Mouse (Mus musculus) MEL (cell line): ENCODE measurements at regions not wholly inside any gene's neighbourhood (a gene's known extent, or its start where the extent isn't known, plus 50 kb on each side); places are given as distances from the start of the nearest gene placed in this dataset.

Experiments
- DNase-seq: peaks from one replicate; pipeline ENCODE4 v3.0.0; 2011; ENCODE audit warnings: low read depth, low spot score
- H3K27ac ChIP-seq: 2 replicates; pipeline ENCODE4 v1.5.1; 2012; ENCODE audit warnings: low read depth, mild to moderate bottlenecking, control low read depth, low read length, moderate library complexity; ENCODE audit not compliant: control insufficient read depth
- H3K27me3 ChIP-seq, 2 experiments: fragments of 150-350 bp in 1 of 2; sonication (generic) in 1 of 2; 2 replicates each; pipeline ENCODE4 v1.6.1; 2012; ENCODE audit warnings: low read length in 2 of 2, mild to moderate bottlenecking in 2 of 2, improper control_type of control experiment in 1 of 2, moderate library complexity in 1 of 2; ENCODE audit not compliant: insufficient read depth in 2 of 2, control insufficient read depth in 1 of 2
- H3K36me3 ChIP-seq, 2 experiments: 2 replicates each; pipeline ENCODE4 v1.6.1; 2012 to 2014; ENCODE audit warnings: low read length in 2 of 2, improper control_type of control experiment in 1 of 2, inconsistent platforms in 1 of 2, mild to moderate bottlenecking in 1 of 2; ENCODE audit not compliant: insufficient read depth in 2 of 2, control insufficient read depth in 1 of 2
- H3K4me1 ChIP-seq, 2 experiments: fragments of 150-350 bp in 1 of 2; sonication (generic) in 1 of 2; 2 replicates each; pipeline ENCODE4 v1.6.1; 2012; ENCODE audit warnings: low read length in 2 of 2, improper control_type of control experiment in 1 of 2, mild to moderate bottlenecking in 1 of 2; ENCODE audit not compliant: insufficient read depth in 2 of 2, control insufficient read depth in 1 of 2
- H3K4me3 ChIP-seq, 2 experiments: fragments of 150-350 bp in 1 of 2; sonication (generic) in 1 of 2; 2 replicates each; pipeline ENCODE4 v1.5.1; 2012; ENCODE audit warnings: low read depth in 2 of 2, low read length in 2 of 2, mild to moderate bottlenecking in 2 of 2, moderate library complexity in 2 of 2, control low read depth in 1 of 2, improper control_type of control experiment in 1 of 2; ENCODE audit not compliant: control insufficient read depth in 1 of 2, insufficient read depth in 1 of 2
- H3K79me2 ChIP-seq: 2 replicates; pipeline ENCODE4 v1.6.1; 2012; ENCODE audit warnings: mild to moderate bottlenecking, low read length, moderate library complexity; ENCODE audit not compliant: control insufficient read depth, poor library complexity, insufficient read depth
- H3K9ac ChIP-seq: 2 replicates; pipeline ENCODE4 v1.6.1; 2012; ENCODE audit warnings: low read depth, mild to moderate bottlenecking, control low read depth, low read length, moderate library complexity; ENCODE audit not compliant: control insufficient read depth, poor library complexity, severe bottlenecking
- H3K9me3 ChIP-seq: fragments of 150-350 bp; sonication (generic); replicated peaks from 2 replicates; pipeline ENCODE4 v1.6.1; 2012; ENCODE audit warnings: mild to moderate bottlenecking, low read length, improper control_type of control experiment, moderate library complexity; ENCODE audit not compliant: insufficient read depth
- BHLHE40 ChIP-seq: IDR thresholded peaks from 2 replicates; pipeline ENCODE4 v1.6.1; 2012; ENCODE audit warnings: low read depth, mild to moderate bottlenecking, inconsistent platforms, low read length, improper control_type of control experiment, borderline replicate concordance
- CHD2 ChIP-seq: IDR thresholded peaks from 2 replicates; pipeline ENCODE4 v1.6.1; 2011; ENCODE audit warnings: low read length, improper control_type of control experiment
- CTCF ChIP-seq, 3 experiments: IDR thresholded peaks in 2 of 3; conservative IDR thresholded peaks in 1 of 3; 2 replicates each; pipeline ENCODE4 v1.5.1; 2011 to 2012; ENCODE audit warnings: low read length in 3 of 3, low read depth in 2 of 3, mild to moderate bottlenecking in 2 of 3, improper control_type of control experiment in 1 of 3, inconsistent platforms in 1 of 3, mixed read lengths in 1 of 3, moderate library complexity in 1 of 3; ENCODE audit not compliant: control insufficient read depth in 1 of 3, insufficient read depth in 1 of 3, poor library complexity in 1 of 3, severe bottlenecking in 1 of 3
- E2F4 ChIP-seq: IDR thresholded peaks from 2 replicates; pipeline ENCODE4 v1.6.1; 2011; ENCODE audit warnings: low read depth, low read length, improper control_type of control experiment, borderline replicate concordance
- ELF1 ChIP-seq: IDR thresholded peaks from 2 replicates; pipeline ENCODE4 v1.6.1; 2014; ENCODE audit warnings: low read depth, mild to moderate bottlenecking, inconsistent platforms, low read length, improper control_type of control experiment, moderate library complexity
- EP300 ChIP-seq, 2 experiments: IDR thresholded peaks; 2 replicates each; pipeline ENCODE4 v1.6.1; 2011; ENCODE audit warnings: improper control_type of control experiment in 2 of 2, low read length in 2 of 2, low read depth in 1 of 2, mild to moderate bottlenecking in 1 of 2
- ETS1 ChIP-seq: IDR thresholded peaks from 2 replicates; pipeline ENCODE4 v1.6.1; 2012; ENCODE audit warnings: low read depth, mild to moderate bottlenecking, inconsistent platforms, low read length, improper control_type of control experiment, moderate library complexity
- GATA1 ChIP-seq: IDR thresholded peaks from 2 replicates; pipeline ENCODE4 v1.6.1; 2011; ENCODE audit warnings: low read depth, low read length, improper control_type of control experiment
- HCFC1 ChIP-seq: IDR thresholded peaks from 2 replicates; pipeline ENCODE4 v1.6.1; 2012; ENCODE audit warnings: low read depth, mild to moderate bottlenecking, inconsistent platforms, low read length, improper control_type of control experiment, moderate library complexity
- JUND ChIP-seq: IDR thresholded peaks from 2 replicates; pipeline ENCODE4 v1.6.1; 2011; ENCODE audit warnings: low read depth, mild to moderate bottlenecking, improper control_type of control experiment, low read length
- MAFK ChIP-seq: IDR thresholded peaks from 2 replicates; pipeline ENCODE4 v1.6.1; 2011; ENCODE audit warnings: low read depth, mild to moderate bottlenecking, low read length, improper control_type of control experiment, borderline replicate concordance
- MAX ChIP-seq: IDR thresholded peaks from 2 replicates; pipeline ENCODE4 v1.6.1; 2011; ENCODE audit warnings: low read length, improper control_type of control experiment
- MAZ ChIP-seq: IDR thresholded peaks from 2 replicates; pipeline ENCODE4 v1.6.1; 2012; ENCODE audit warnings: low read depth, mild to moderate bottlenecking, inconsistent platforms, low read length, improper control_type of control experiment
- MEF2A ChIP-seq: IDR thresholded peaks from 2 replicates; pipeline ENCODE4 v1.6.1; 2014; ENCODE audit warnings: low read depth, mild to moderate bottlenecking, inconsistent platforms, low read length, improper control_type of control experiment; ENCODE audit not compliant: poor library complexity, insufficient replicate concordance, severe bottlenecking; ENCODE audit errors: extremely low read depth
- MXI1 ChIP-seq: IDR thresholded peaks from 2 replicates; pipeline ENCODE4 v1.6.1; 2011; ENCODE audit warnings: mild to moderate bottlenecking, low read depth, low read length, improper control_type of control experiment
- MYB ChIP-seq: IDR thresholded peaks from 2 replicates; pipeline ENCODE4 v1.6.1; 2011; ENCODE audit warnings: mild to moderate bottlenecking, low read depth, low read length, improper control_type of control experiment
- MYC ChIP-seq: IDR thresholded peaks from 2 replicates; pipeline ENCODE4 v1.6.1; 2011; ENCODE audit warnings: low read depth, mild to moderate bottlenecking, low read length, improper control_type of control experiment, moderate library complexity
- NELFE ChIP-seq: IDR thresholded peaks from 2 replicates; pipeline ENCODE4 v1.6.1; 2011; ENCODE audit warnings: low read depth, low read length, improper control_type of control experiment
- NRF1 ChIP-seq: IDR thresholded peaks from 2 replicates; pipeline ENCODE4 v1.6.1; 2014; ENCODE audit warnings: low read depth, mild to moderate bottlenecking, inconsistent platforms, low read length, improper control_type of control experiment, moderate library complexity; ENCODE audit not compliant: poor library complexity, insufficient read depth, severe bottlenecking
- POLR2A ChIP-seq, 2 experiments: IDR thresholded peaks; 2 replicates each; pipeline ENCODE4 v1.6.1; 2011 to 2012; ENCODE audit warnings: low read length in 2 of 2, mild to moderate bottlenecking in 2 of 2, control low read depth in 1 of 2, improper control_type of control experiment in 1 of 2, low read depth in 1 of 2, moderate library complexity in 1 of 2; ENCODE audit not compliant: control insufficient read depth in 1 of 2, insufficient read depth in 1 of 2, poor library complexity in 1 of 2
- POLR2AphosphoS5 ChIP-seq: IDR thresholded peaks from 2 replicates; pipeline ENCODE4 v1.6.1; 2012; ENCODE audit warnings: low read depth, borderline replicate concordance, mild to moderate bottlenecking, inconsistent platforms, low read length, moderate library complexity, mixed read lengths
- RAD21 ChIP-seq: IDR thresholded peaks from 2 replicates; pipeline ENCODE4 v1.6.1; 2011; ENCODE audit warnings: mild to moderate bottlenecking, low read depth, low read length, improper control_type of control experiment
- SIN3A ChIP-seq: IDR thresholded peaks from 2 replicates; pipeline ENCODE4 v1.6.1; 2012; ENCODE audit warnings: low read length, improper control_type of control experiment, inconsistent platforms
- SMC3 ChIP-seq: IDR thresholded peaks from 2 replicates; pipeline ENCODE4 v1.6.1; 2011; ENCODE audit warnings: low read depth, low read length, improper control_type of control experiment
- TAL1 ChIP-seq: IDR thresholded peaks from 2 replicates; pipeline ENCODE4 v1.6.1; 2012; ENCODE audit warnings: mild to moderate bottlenecking, inconsistent platforms, low read length, moderate library complexity, mixed read lengths
- TBP ChIP-seq: IDR thresholded peaks from 2 replicates; pipeline ENCODE4 v1.8.0; 2011; ENCODE audit warnings: low read depth, low read length, improper control_type of control experiment
- TCF12 ChIP-seq: IDR thresholded peaks from 2 replicates; pipeline ENCODE4 v1.6.1; 2014; ENCODE audit warnings: low read depth, mild to moderate bottlenecking, inconsistent platforms, low read length, improper control_type of control experiment, moderate library complexity
- UBTF ChIP-seq: IDR thresholded peaks from 2 replicates; pipeline ENCODE4 v1.6.1; 2012; ENCODE audit warnings: low read depth, mild to moderate bottlenecking, inconsistent platforms, low read length, improper control_type of control experiment, moderate library complexity, borderline replicate concordance; ENCODE audit not compliant: insufficient read depth
- USF1 ChIP-seq: IDR thresholded peaks from 2 replicates; pipeline ENCODE4 v1.6.1; 2014; ENCODE audit warnings: low read depth, mild to moderate bottlenecking, inconsistent platforms, low read length, improper control_type of control experiment, moderate library complexity
- ZC3H11A ChIP-seq: IDR thresholded peaks from 2 replicates; pipeline ENCODE4 v1.6.1; 2012; ENCODE audit warnings: low read depth, mild to moderate bottlenecking, inconsistent platforms, low read length, improper control_type of control experiment

DNA sequence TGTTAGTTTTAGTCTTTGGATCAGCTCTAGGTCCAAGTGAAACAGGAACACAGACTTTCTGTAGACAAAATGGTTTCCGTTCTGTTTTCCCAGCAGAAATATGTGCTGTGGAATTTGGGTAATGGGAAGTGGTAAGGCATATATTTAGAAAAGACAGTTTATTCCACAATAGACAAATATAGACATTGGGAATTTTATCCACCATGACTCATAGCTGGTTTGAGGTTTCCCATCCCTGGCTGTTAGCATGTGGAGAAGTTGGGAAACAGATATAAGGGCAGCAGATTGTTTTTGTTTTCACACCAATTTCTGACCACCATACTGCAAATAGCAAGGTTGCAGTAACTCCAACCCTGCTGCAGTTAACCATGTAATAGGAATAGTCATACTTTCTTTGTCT, 385.0 kb upstream of the Adam34 start:
- TF ChIP-seq JUND (no peak), BHLHE40 (no peak), EP300 (IDR thresholded peaks at IDR 0.05; ENCODE audit: low read depth in 1 of 2, low read length in 2 of 2) (no peak), TBP (no peak), NELFE (no peak), ELF1 (no peak), CHD2 (no peak), MXI1 (no peak), E2F4 (no peak), MYB (no peak), SMC3 (no peak), TAL1 (no peak), NRF1 (no peak), SIN3A (no peak), MAZ (no peak), MAX (no peak), ETS1 (no peak), CTCF (IDR thresholded peaks at IDR 0.05 in 2 of 3, conservative IDR thresholded peaks at IDR 0.05 in 1 of 3; ENCODE audit: control insufficient read depth in 1 of 3, insufficient read depth in 1 of 3, low read depth in 2 of 3, low read length in 3 of 3, poor library complexity in 1 of 3, severe bottlenecking in 1 of 3) (no peak)
- Histone ChIP-seq H3K9me3 (no peaks in the 10 kb centered on the region), H3K79me2 (no peaks in the 10 kb centered on the region), H3K9ac (no peak overlapping the region), H3K4me1 (no peaks in the 10 kb centered on the region), H3K36me3 (no peaks in the 10 kb centered on the region), H3K27ac (no peak overlapping the region), H3K27me3 (no peaks in the 10 kb centered on the region), H3K4me3 (no peak overlapping the region)
- no peak for DNase-seq

DNA sequence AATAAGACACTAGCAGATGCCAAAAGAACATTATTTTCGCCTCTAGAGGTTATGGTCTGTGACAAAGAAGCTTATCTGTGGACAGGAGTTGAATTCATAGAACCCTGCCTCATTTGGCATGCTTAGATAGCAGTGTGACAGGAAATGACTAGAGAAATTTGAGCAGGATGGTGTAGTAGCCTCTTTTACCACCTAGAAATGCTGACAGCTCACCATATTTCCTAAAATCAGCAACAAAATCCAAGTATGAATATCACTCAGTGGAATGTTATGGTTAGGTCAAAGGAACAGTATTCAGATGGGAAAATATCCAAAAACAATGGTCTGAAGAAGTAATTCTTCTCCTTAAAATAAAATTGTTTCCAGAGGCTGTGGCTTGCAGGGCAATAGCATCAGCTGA, 383.6 kb upstream of the Adam34 start:
- H3K79me2 ChIP-seq: no peaks in the 10 kb centered on the region
- H3K9ac ChIP-seq: no peak overlapping the region
- no peak overlapping the region for H3K27ac ChIP-seq
- TF ChIP-seq USF1: no peak
- no peak for TF ChIP-seq E2F4
- no peak for TF ChIP-seq HCFC1
- TF ChIP-seq POLR2A (IDR thresholded peaks at IDR 0.05; ENCODE audit: control insufficient read depth in 1 of 2, insufficient read depth in 1 of 2, low read depth in 1 of 2, low read length in 2 of 2, poor library complexity in 1 of 2): no peak
- no peak for TF ChIP-seq TBP
- no peak for TF ChIP-seq MYC
- TF ChIP-seq JUND: no peak
- TF ChIP-seq MAFK: no peak
- no peak for TF ChIP-seq ZC3H11A
- no peak for TF ChIP-seq CTCF (IDR thresholded peaks at IDR 0.05 in 2 of 3, conservative IDR thresholded peaks at IDR 0.05 in 1 of 3; ENCODE audit: control insufficient read depth in 1 of 3, insufficient read depth in 1 of 3, low read depth in 2 of 3, low read length in 3 of 3, poor library complexity in 1 of 3, severe bottlenecking in 1 of 3)
- TF ChIP-seq SIN3A: no peak
- TF ChIP-seq RAD21: no peak
- no peak for TF ChIP-seq UBTF
- no peak for TF ChIP-seq ELF1
- TF ChIP-seq POLR2AphosphoS5: no peak
- TF ChIP-seq TCF12: no peak
- no peak for TF ChIP-seq GATA1
- no peak for TF ChIP-seq MEF2A
- TF ChIP-seq, all 39 proteins: peak for 0
- H3K4me1 ChIP-seq: no peaks in the 10 kb centered on the region
- no peaks in the 10 kb centered on the region for H3K36me3 ChIP-seq
- DNase-seq: no peak
- H3K9me3 ChIP-seq: no peaks in the 10 kb centered on the region
- H3K4me3 ChIP-seq: no peak overlapping the region
- no peaks in the 10 kb centered on the region for H3K27me3 ChIP-seq
